Mouse (Mus musculus): ENCODE measurements around the gene Dst.

GRCm38 (mm10) chr1:34025879-34026278, 117.9 kb downstream of the Dst start:
- TF ChIP-seq CTCF (IDR thresholded peaks at IDR 0.05; ENCODE audit: control insufficient read depth, insufficient read depth, low read length), result no peak
- TF ChIP-seq POLR2A (IDR thresholded peaks at IDR 0.05; ENCODE audit: borderline replicate concordance, control insufficient read depth, low read depth, low read length), result no peak
